Mouse (Mus musculus) CH12.LX (cell line): ENCODE measurements at regions not wholly inside any gene's neighbourhood (a gene's known extent, or its start where the extent isn't known, plus 50 kb on each side); places are given as distances from the start of the nearest gene placed in this dataset.

Source experiments
- DNase-seq: peaks from one replicate; pipeline ENCODE4 v3.0.0-alpha.2; 2013; ENCODE audit errors: extremely low read depth
- H3K27ac ChIP-seq: 2 replicates; pipeline ENCODE4 v1.5.1; 2012; ENCODE audit warnings: low read depth, mild to moderate bottlenecking, control low read depth, moderate library complexity; ENCODE audit not compliant: insufficient read depth
- H3K27me3 ChIP-seq: replicated peaks from 2 replicates; pipeline ENCODE3; 2012; ENCODE audit warnings: inconsistent platforms
- H3K36me3 ChIP-seq, 2 experiments: replicated peaks in 1 of 2; 2 replicates each; pipeline versions ENCODE3 to v1.6.1; 2012; ENCODE audit warnings: inconsistent platforms in 1 of 2, low read length in 1 of 2, mild to moderate bottlenecking in 1 of 2, mixed read lengths in 1 of 2, moderate library complexity in 1 of 2; ENCODE audit not compliant: control insufficient read depth in 1 of 2, insufficient read depth in 1 of 2
- H3K4me1 ChIP-seq, 2 experiments: 2 replicates each; pipeline ENCODE4 v1.6.1; 2012; ENCODE audit warnings: inconsistent platforms in 1 of 2, moderate library complexity in 1 of 2; ENCODE audit not compliant: insufficient read depth in 2 of 2, control insufficient read depth in 1 of 2
- H3K4me2 ChIP-seq: 2 replicates; pipeline ENCODE4 v1.6.1; 2012; ENCODE audit warnings: low read depth, mild to moderate bottlenecking, control low read depth; ENCODE audit not compliant: poor library complexity, insufficient read depth, severe bottlenecking
- H3K4me3 ChIP-seq, 3 experiments: fragments of 150-350 bp in 1 of 3; sonication (generic) in 1 of 3; replicated peaks in 1 of 3; 2 replicates each; pipeline versions ENCODE3 to v1.5.1; 2011 to 2012; ENCODE audit warnings: low read depth in 2 of 3, low read length in 2 of 3, mild to moderate bottlenecking in 2 of 3, moderate library complexity in 2 of 3, control low read depth in 1 of 3, improper control_type of control experiment in 1 of 3, inconsistent platforms in 1 of 3, mixed read lengths in 1 of 3; ENCODE audit not compliant: poor library complexity in 1 of 3
- H3K79me2 ChIP-seq: replicated peaks from 2 replicates; pipeline ENCODE4 v1.6.1; 2012; ENCODE audit warnings: mild to moderate bottlenecking, moderate library complexity; ENCODE audit not compliant: control insufficient read depth, poor library complexity, insufficient read depth, severe bottlenecking; ENCODE audit errors: extremely low read depth
- H3K9ac ChIP-seq: 2 replicates; pipeline ENCODE4 v1.6.1; 2012; ENCODE audit warnings: low read depth, mild to moderate bottlenecking, control low read depth, moderate library complexity; ENCODE audit not compliant: insufficient read depth
- H3K9me3 ChIP-seq: replicated peaks from 2 replicates; pipeline ENCODE3; 2012; ENCODE audit warnings: low read length, inconsistent platforms, mixed read lengths
- BHLHE40 ChIP-seq: IDR thresholded peaks from 2 replicates; pipeline ENCODE4 v1.6.1; 2011; ENCODE audit warnings: mild to moderate bottlenecking, low read depth, low read length, improper control_type of control experiment
- CHD1 ChIP-seq: IDR thresholded peaks from 2 replicates; pipeline ENCODE4 v1.6.1; 2012; ENCODE audit warnings: low read depth, low read length, improper control_type of control experiment, inconsistent platforms
- CHD2 ChIP-seq: IDR thresholded peaks from 2 replicates; pipeline ENCODE4 v1.6.1; 2011; ENCODE audit warnings: low read length, improper control_type of control experiment
- CTCF ChIP-seq, 2 experiments: IDR thresholded peaks in 1 of 2; conservative IDR thresholded peaks in 1 of 2; 2 replicates each; pipeline ENCODE4 v1.5.1; 2011 to 2012; ENCODE audit warnings: low read depth in 2 of 2, low read length in 2 of 2, improper control_type of control experiment in 1 of 2, inconsistent platforms in 1 of 2, mild to moderate bottlenecking in 1 of 2, moderate library complexity in 1 of 2
- ETS1 ChIP-seq: conservative IDR thresholded peaks from 2 replicates; pipeline ENCODE4 v1.6.1; 2012; ENCODE audit warnings: low read depth, mild to moderate bottlenecking, inconsistent platforms, low read length, improper control_type of control experiment, moderate library complexity
- IRF4 ChIP-seq: IDR thresholded peaks from 2 replicates; pipeline ENCODE4 v1.6.1; 2014; ENCODE audit warnings: low read depth, mild to moderate bottlenecking, inconsistent platforms, low read length, improper control_type of control experiment
- MAFK ChIP-seq: IDR thresholded peaks from 2 replicates; pipeline ENCODE4 v1.6.1; 2011; ENCODE audit warnings: low read length, improper control_type of control experiment; ENCODE audit not compliant: insufficient replicate concordance
- MAX ChIP-seq: IDR thresholded peaks from 2 replicates; pipeline ENCODE4 v1.6.1; 2011; ENCODE audit warnings: low read length, improper control_type of control experiment
- MXI1 ChIP-seq: IDR thresholded peaks from 2 replicates; pipeline ENCODE4 v1.6.1; 2011; ENCODE audit warnings: mild to moderate bottlenecking, low read depth, low read length, improper control_type of control experiment
- MYC ChIP-seq: IDR thresholded peaks from 2 replicates; pipeline ENCODE4 v1.6.1; 2011; ENCODE audit warnings: low read depth, mild to moderate bottlenecking, improper control_type of control experiment, low read length
- NRF1 ChIP-seq: IDR thresholded peaks from 2 replicates; pipeline ENCODE4 v1.6.1; 2014; ENCODE audit warnings: low read depth, mild to moderate bottlenecking, inconsistent platforms, low read length, improper control_type of control experiment, moderate library complexity
- PAX5 ChIP-seq: IDR thresholded peaks from 2 replicates; pipeline ENCODE4 v1.6.1; 2012; ENCODE audit warnings: low read length, inconsistent platforms, mixed read lengths
- POLR2AphosphoS2 ChIP-seq: IDR thresholded peaks from 2 replicates; pipeline ENCODE4 v1.6.1; 2011; ENCODE audit warnings: low read depth, low read length, improper control_type of control experiment
- RAD21 ChIP-seq: IDR thresholded peaks from 2 replicates; pipeline ENCODE4 v1.6.1; 2011; ENCODE audit warnings: low read depth, mild to moderate bottlenecking, low read length, improper control_type of control experiment, moderate library complexity
- SMC3 ChIP-seq: IDR thresholded peaks from 2 replicates; pipeline ENCODE4 v1.6.1; 2011; ENCODE audit warnings: low read depth, low read length, improper control_type of control experiment
- TCF12 ChIP-seq: IDR thresholded peaks from 2 replicates; pipeline ENCODE4 v1.6.1; 2014; ENCODE audit warnings: low read depth, mild to moderate bottlenecking, inconsistent platforms, low read length, improper control_type of control experiment
- UBTF ChIP-seq: IDR thresholded peaks from 2 replicates; pipeline ENCODE4 v1.6.1; 2012; ENCODE audit warnings: low read depth, mild to moderate bottlenecking, inconsistent platforms, low read length, improper control_type of control experiment, moderate library complexity
- USF1 ChIP-seq: IDR thresholded peaks from 2 replicates; pipeline ENCODE4 v1.6.1; 2014; ENCODE audit warnings: low read depth, mild to moderate bottlenecking, inconsistent platforms, low read length, improper control_type of control experiment
- ZC3H11A ChIP-seq: IDR thresholded peaks from 2 replicates; pipeline ENCODE4 v1.6.1; 2012; ENCODE audit warnings: low read depth, mild to moderate bottlenecking, inconsistent platforms, low read length, improper control_type of control experiment
- dilution Hi-C: fragments of 300-500 bp; cut with MboI; formaldehyde crosslinking; loops from 2 replicates; pipeline ENCODE4 v1.14.3; 2020; ENCODE audit warnings: low sequenced_read_pairs; ENCODE audit not compliant: extremely low pct_unique_long_range_greater_than_20kb, extremely low pct_ligation_motif_present
- in situ Hi-C: fragments of 300-500 bp; cut with MboI; formaldehyde crosslinking; loops from 3 replicates; pipeline ENCODE4 v1.14.3; 2019; ENCODE audit warnings: low sequenced_read_pairs, low pct_ligation_motif_present, low pct_unique_long_range_greater_than_20kb, mixed read lengths

- Histone ChIP-seq H3K27ac (no peak overlapping the region), H3K9ac (no peak overlapping the region), H3K4me3 (no peak overlapping the region), H3K4me1 (peaks cover 0 to 5% of the 10 kb centered on the region in 2 experiments; a peak in 2 of 4 replicates), H3K36me3 (no peaks in the 10 kb centered on the region), H3K4me2 (no peak overlapping the region), H3K79me2 (no peaks in the 10 kb centered on the region), H3K9me3 (no peaks in the 10 kb centered on the region), H3K27me3 (peaks cover 10% of the 10 kb centered on the region)
- TF ChIP-seq CHD2: no peak
- TF ChIP-seq MXI1: no peak
- no peak for TF ChIP-seq MAX
- TF ChIP-seq MYC: no peak
- no peak for TF ChIP-seq IRF4
- no peak for TF ChIP-seq MAFK
- TF ChIP-seq ETS1: no peak
- TF ChIP-seq POLR2AphosphoS2: no peak
- TF ChIP-seq UBTF: no peak
- TF ChIP-seq USF1: no peak
- TF ChIP-seq SMC3: no peak
- no peak for TF ChIP-seq CTCF (conservative IDR thresholded peaks at IDR 0.05 in 1 of 2, IDR thresholded peaks at IDR 0.05 in 1 of 2; ENCODE audit: low read depth in 2 of 2, low read length in 2 of 2)
- TF ChIP-seq ZC3H11A: no peak
- in situ Hi-C loops: no loop called here
- DNase-seq: no peak
- dilution Hi-C loops: no loop called here
Observed at GRCm38 (mm10) chr1:105169455-105170113, 186.9 kb downstream of the Rnf152 start.

GRCm38 (mm10) chr1:105168808-105169207 lies 187.7 kb downstream of the Rnf152 start:
- Histone ChIP-seq H3K36me3 (no peaks in the 10 kb centered on the region), H3K4me1 (peaks cover 0 to 5% of the 10 kb centered on the region in 2 experiments; a peak in 2 of 4 replicates), H3K79me2 (no peaks in the 10 kb centered on the region), H3K4me3 (no peak overlapping the region), H3K27ac (no peak overlapping the region), H3K9me3 (no peaks in the 10 kb centered on the region), H3K4me2 (no peak overlapping the region), H3K9ac (no peak overlapping the region), H3K27me3 (peaks cover 11% of the 10 kb centered on the region)
- in situ Hi-C loops: no loop called here
- no peak for DNase-seq
- dilution Hi-C loops: no loop called here
- no peak for TF ChIP-seq NRF1
- TF ChIP-seq RAD21: no peak
- TF ChIP-seq PAX5: no peak
- TF ChIP-seq ETS1: no peak
- no peak for TF ChIP-seq CHD1
- no peak for TF ChIP-seq BHLHE40
- no peak for TF ChIP-seq TCF12
- TF ChIP-seq MAFK: no peak
- TF ChIP-seq MYC: no peak
